Mouse (Mus musculus): ENCODE results near the gene Cd69.

Cd69 gene

DNA sequence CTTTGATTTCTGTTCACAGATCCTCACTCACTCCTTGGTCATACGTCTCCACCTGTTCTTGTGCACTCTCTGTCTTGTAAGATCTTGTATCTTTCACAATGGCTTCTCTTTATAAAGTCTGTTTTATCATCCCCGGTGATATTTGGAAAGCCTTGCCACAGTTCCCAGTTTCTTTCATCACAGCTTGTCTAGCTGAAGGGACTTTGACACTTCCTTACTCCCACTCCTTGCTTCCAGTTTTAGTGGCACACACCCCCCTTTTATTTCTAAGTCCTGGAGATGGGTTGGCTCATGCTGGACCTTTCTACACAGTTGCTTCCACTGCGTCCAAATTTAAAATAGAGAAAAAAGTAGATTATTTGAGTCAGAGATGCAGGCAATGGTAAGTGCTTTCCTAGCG, 20.9 kb downstream of the Cd69 start:
- CTCF ChIA-PET, result interaction anchor here (0.6 to 1.8 kb wide), 5 partner anchors 72 to 448 kb away, joined by 3 to 4 read pairs (median 3); no protein-coding TSS in a partner anchor

GRCm38 (mm10) chr6:129248243-129248642, 27.0 kb downstream of the Cd69 start:
- CTCF ChIA-PET, result interaction anchor here (0.5 to 0.7 kb wide), 2 partner anchors 160 to 294 kb away, joined by 3 to 9 read pairs; no protein-coding TSS in a partner anchor

GRCm38 (mm10) chr6:129246992-129247391, 28.2 kb downstream of the Cd69 start:
- CTCF ChIA-PET, result no interaction called here

DNA sequence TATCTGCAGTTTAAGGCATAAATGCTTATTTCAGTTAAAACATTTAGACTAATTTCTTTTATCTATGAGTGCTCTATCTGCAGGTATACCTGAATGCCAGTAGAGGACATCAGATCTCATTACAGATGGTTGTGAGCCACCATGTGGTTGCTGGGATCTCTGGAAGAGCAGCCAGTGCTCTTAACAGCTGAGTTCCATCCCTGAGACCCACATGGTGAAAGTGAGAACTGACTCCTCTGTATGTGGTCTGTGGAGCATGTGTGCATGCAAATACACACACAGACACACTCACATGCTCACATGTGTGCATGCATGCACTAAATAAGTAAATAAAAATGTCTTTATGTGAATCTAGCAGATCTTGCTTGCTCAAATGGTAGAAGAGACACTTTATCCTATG, 29.4 kb downstream of the Cd69 start:
- CTCF ChIA-PET, result no interaction called here

DNA sequence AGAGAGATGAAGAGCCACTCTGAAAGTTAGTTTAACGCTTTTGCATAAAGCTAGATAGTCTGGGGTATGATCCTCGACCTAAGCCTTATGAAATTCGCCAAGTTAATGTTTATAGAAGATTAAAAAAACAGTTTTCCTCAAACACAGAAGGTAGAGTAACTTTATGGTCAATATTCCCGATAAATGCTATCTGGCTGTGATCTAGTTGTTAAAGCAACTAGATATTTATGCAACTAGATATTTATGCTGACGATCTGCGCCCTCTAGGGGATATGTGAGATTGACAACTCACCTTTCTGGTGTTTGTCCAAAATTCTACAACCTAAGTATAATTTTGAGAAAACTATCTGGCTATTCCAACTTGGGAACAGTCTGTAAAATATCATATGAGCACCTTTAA, 33.3 kb downstream of the Cd69 start:
- CTCF ChIA-PET, result no interaction called here

DNA sequence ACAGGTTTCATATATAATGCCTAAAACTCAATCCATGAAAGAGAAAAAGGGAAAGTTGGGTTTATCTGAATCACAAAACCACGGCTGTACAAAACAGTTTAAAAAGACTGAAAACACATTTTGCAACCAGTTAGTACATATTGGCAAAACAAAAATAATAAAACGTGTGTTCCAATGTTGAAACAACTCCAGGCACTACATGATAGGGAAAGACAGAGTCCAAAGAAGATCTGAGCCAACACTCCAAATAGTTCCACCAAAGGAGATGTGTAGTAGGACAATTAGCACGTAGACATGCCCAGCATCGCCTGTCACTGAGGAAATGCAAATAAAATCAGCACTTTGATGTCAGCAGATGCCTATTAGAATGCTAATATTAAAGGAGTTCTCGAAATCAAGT, 33.8 kb downstream of the Cd69 start:
- CTCF ChIA-PET, result no interaction called here

DNA sequence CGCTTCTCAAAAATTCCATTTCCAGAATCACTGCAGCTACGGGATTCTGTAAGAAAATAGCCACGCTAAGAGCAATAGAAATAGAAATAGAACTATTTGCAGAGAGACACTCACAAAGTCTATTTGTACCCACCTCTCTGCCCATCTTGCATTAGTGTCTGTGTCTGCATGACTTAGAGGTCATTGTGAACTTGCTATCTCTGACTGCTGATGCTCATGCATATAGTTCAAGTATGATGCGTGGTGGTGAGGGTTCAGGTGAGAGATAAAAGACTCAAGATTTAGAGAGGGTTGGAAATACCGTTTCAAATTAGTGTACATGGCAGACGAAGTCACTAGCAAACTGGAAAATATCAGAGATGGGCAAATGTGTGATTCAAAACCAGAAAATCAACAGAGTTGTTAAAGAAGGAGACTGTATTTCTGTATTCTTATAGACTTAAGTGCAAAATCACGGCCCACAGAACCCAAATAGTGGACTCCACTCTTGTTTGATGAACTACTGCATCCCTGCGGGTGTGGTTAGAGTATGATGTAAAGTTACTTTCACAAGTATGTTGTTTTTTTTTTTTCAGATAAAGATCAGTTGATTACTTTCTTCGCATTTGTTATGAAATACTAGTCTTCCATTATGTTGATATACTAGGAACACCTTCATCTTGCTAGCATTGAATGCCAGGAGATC, 35.5 kb downstream of the Cd69 start:
- CTCF ChIA-PET, result interaction anchor here (0.9 kb wide), 1 partner anchor 60 kb away, joined by 10 read pairs; no protein-coding TSS in a partner anchor

DNA sequence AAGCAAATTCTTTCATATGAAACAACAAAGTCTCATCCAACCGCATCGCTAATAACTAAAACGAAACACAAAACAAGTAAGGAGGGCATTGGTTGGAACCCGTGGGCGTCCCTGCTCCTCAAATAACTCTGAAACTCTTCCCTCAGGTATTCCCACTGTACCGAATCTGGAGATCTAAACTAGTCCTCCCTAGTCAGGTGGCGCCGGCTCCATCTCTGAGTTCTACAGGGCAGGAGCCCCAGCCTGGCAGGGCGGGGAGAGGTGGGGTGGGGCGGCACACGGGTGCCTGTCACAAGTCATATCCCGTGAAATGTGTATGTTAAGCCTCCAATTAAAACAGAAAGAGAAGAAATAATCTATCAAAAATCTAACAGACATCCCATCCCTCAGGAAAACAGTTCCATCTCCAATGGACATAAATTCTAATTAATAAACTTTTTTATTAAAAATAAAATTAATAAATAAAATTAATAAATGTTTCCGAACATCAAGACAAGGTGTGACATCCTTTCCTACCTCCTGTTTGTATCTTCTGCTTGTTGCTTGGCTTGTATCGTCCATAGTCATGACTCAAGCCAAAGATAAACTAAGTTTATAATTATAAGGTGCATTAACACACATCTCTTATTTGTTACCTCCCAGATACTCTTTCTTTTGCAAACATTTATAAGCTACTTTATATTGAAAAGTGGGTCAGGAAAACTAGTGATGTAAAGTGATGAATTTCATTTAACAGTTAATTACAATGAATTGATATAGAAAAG, 36.8 kb downstream of the Cd69 start:
- CTCF ChIA-PET, result interaction anchor here (0.5 to 1.2 kb wide), 9 partner anchors 12 to 398 kb away, joined by 3 to 10 read pairs (median 3); partner anchors contain the start of genes Clec2d and Clec2i

DNA sequence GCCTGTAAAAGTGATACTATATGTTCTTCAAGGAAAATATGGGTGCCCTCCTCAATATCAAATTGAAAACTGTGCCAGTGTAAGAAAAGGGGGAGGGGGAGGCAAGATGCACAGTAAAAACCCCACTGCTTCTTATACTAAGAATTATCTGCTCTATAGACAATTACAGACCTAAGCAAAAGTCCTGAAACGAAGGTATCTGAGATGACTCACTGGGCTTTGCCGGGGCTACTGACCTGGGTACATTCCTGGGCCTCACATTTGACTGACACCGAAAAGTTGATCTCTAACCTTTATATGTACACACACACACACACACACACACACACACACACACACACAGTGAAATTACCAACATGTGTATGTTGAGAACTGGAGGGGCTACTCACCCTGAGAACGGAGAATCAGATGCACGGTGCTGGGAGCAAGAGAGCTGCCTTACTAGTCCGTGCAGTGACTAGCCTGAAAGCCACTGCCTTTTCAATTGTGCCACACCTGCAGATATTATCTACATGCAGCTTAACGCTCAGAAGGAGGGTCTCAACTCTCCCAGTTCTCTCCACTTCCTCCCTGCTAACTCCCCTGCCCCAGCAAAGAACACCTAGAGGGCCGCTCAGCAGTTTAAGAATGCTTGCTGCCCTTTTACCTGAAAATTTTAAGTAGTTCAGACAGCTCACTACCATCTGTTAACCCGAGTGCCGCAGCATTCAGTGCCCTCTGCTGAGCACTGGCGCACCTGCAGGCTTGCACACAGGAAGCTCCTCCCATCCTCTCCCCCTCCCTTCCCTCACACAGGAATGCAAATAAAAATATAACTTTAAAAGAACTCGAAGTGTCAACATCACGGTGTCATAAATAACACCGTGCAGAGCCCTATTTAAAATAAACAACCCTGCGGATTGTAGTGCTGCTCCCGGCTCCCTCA, 37.6 kb downstream of the Cd69 start:
- CTCF ChIA-PET, result interaction anchor here (0.6 to 1.2 kb wide), 4 partner anchors 43 to 208 kb away, joined by 3 to 4 read pairs (median 4); partner anchors contain the start of gene Clec2d

GRCm38 (mm10) chr6:129236652-129237342, 38.4 kb downstream of the Cd69 start:
- CTCF ChIA-PET, result no interaction called here

DNA sequence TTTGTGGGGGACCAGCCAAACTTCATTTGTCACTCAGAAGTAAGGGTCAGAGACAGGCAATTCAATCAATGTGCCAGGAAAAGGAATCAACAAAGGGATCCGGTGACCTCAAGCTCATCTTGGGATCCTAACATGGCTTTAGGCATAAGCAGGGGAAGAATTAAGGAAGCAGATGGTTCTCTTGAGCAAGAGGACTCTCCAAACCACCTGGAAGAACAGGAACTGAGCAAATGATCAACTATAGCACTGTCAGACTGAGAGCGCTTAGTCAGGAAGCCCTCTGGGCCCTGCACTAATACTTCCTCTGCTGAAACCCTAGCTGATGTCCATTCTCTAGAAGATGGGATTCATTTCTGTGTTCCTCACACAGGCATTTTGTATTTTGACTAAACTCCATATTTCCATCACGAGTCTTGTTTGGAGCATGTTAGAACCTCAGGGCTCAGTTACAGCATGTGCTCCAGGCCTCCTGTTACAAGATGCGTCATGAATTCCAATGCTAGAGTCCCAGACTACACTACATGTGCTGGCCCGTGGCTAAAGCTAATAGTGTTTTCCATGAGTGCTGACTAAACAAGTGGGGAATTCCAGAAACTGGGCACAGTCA, 39.3 kb downstream of the Cd69 start:
- CTCF ChIA-PET, result no interaction called here

- CTCF ChIA-PET, result interaction anchor here (0.6 to 1.5 kb wide), 5 partner anchors 20 to 796 kb away, joined by 3 to 15 read pairs (median 5); no protein-coding TSS in a partner anchor
Observed at GRCm38 (mm10) chr6:129234456-129235360, 40.5 kb downstream of the Cd69 start.

- CTCF ChIA-PET, result interaction anchor here (0.7 to 1.5 kb wide), 4 partner anchors 19 to 389 kb away, joined by 3 to 15 read pairs (median 5); no protein-coding TSS in a partner anchor
Observed at GRCm38 (mm10) chr6:129233955-129234369, 41.3 kb downstream of the Cd69 start.

DNA sequence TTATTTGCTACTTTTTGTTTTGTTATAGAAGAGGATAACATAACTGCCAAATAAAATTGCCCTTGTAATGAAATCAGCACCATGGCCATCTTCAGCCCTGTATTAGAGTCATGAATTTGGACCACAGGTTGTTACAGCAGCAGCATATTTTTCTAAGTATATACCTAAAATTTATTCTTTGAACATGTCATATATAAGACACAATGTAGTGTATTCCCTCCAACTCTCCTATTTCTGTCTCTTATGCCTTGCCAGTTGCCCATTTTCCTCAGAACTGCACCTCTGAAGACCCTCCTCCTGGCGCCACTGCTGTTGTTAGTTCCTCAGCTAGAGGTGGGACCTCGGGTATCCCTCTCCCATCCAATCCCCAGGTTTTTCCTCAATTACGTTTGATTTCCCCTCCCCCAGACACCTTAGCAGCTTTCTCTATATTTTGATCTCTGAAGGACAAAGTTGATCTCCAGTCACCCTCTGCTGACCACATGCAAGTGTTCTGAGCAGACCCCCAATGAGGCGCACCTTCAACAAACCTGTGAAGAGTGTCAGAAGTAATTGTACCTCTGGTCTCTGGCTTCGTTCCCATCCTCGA, 41.8 kb downstream of the Cd69 start:
- CTCF ChIA-PET, result interaction anchor here (1.2 to 1.5 kb wide), 2 partner anchors 19 to 32 kb away, joined by 3 to 5 read pairs; no protein-coding TSS in a partner anchor

GRCm38 (mm10) chr6:129232842-129233205, 42.4 kb downstream of the Cd69 start:
- CTCF ChIA-PET, result interaction anchor here (1.2 kb wide), 1 partner anchor 31 kb away, joined by 5 read pairs; no protein-coding TSS in a partner anchor

- CTCF ChIA-PET, result no interaction called here
Observed at GRCm38 (mm10) chr6:129232005-129232841, 43.0 kb downstream of the Cd69 start.

GRCm38 (mm10) chr6:129229774-129230578, 45.3 kb downstream of the Cd69 start:
- CTCF ChIA-PET, result interaction anchor here (1.5 kb wide), 1 partner anchor 20 kb away, joined by 19 read pairs; no protein-coding TSS in a partner anchor

Data from spleen, embryonic (tissue).